Mouse (Mus musculus): Measurements from ENCODE around the gene Slc13a4.

- TF ChIP-seq POLR2A (IDR thresholded peaks at IDR 0.05; ENCODE audit: borderline replicate concordance, low read depth, low read length) (no peak), CTCF (IDR thresholded peaks at IDR 0.05; ENCODE audit: low read depth, low read length) (no peak)
These were observed 52.9 kb downstream of the Slc13a4 start for GRCm38 (mm10) chr6:35255017-35255416.
